Mouse (Mus musculus): ENCODE data around the gene Olfr914.

Gene Olfr914

DNA sequence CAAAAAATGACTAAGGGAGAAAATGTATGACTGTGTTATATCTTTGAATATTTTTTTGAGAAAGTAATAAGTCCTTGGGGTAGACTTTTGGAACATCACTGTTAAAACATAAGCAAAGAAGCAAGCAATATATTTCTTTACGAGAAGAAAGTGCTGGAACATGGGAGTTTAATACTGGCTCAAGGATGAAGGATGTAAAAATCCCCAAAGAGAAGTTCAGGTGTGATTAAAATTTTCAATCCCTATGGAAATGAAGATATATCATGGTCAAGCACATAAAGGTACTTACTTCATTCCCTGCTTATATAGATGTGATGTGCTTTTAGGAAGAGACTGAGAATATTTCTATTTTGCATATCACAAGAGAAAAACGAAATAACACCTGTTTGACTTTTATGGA, at the start of gene Olfr914:
Gene Olfr914, plus strand, starts transcription at position 301 of the 400 bp plus-strand sequence.
- no peak for DNase-seq

DNA sequence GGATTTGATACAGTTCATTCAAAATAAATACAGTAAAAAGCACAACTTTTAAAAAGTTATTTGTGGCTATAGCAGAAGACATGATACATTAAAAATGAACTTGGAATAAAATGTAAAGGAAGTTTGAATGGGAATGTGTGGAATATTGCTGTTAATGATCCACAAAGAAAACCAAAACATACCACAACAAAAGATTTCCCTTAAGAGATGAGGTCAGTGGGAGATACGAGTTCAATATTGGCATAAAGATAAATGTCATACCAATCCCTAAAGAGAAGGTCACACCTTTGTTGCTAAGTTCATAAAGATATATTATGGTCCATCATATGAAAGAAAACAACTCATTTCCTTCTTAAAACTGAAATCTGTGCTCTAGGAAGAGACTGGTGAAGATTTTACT, 25.0 kb upstream of the Olfr914 start, which contains the start of gene Olfr912:
Gene Olfr912, plus strand, starts transcription at position 301 of the 400 bp plus-strand sequence.
- DNase-seq = no peak

DNA sequence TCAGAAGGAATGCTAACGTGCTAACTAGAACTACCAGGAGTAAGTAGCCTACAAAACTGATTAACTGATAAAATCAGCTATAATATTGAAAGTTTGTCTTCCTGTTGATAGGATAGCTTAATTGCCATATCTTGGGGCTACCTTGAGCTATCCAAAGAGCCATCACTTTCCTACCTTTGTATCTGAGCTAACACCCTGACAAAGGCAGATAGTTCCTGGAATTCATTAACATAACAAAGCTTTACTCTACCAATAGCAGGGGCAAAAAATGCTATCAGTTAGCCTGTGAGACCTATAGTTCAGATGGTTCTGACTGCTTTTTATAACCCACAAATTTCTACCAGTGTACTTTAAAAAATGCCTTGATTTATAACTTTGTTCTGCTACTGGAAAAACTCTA, 13.8 kb upstream of the Olfr914 start:
- DNase-seq = no peak

DNA sequence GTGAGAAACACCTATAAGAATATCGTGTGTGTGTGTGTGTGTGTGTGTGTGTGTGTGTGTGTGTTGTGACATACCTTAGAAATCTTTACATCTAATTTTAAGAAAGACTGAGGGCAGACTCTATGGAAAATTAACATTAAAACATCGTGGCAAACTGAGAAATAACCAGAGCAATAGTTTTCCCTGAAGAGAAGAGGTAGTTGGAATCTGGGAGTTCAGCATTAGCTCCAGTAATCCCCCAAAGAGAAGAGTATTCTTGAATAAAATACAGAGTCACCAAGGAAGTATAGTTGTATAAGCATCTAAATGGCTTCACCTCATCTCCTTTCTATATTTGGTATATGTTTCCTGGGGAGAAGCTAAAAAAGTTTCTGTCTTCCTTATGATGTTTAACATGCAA, 12.4 kb upstream of the Olfr914 start, which contains the start of gene Olfr913:
Gene Olfr913, plus strand, starts transcription at position 301 of the 400 bp plus-strand sequence.
- DNase-seq = no peak

DNA sequence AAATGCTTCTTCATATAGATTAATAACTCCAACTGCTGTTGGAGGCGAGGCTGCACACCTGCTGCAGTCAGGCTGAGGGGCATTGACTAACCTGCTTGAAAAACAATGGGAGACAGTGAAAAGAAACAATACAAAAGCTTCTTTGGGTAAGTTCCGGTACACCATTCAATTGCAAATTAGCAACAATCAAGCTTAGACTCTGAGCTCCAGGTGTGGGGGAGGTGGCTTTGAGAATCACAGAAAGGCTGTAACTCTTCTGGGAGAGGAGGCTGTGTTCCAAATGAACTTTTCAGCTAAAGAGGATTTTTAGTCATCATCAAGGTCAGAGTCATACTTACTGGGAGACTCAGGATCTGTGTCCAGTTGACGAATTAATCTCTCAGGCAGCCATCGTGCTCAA, 27.5 kb downstream of the Olfr914 start:
- no peak for DNase-seq

DNA sequence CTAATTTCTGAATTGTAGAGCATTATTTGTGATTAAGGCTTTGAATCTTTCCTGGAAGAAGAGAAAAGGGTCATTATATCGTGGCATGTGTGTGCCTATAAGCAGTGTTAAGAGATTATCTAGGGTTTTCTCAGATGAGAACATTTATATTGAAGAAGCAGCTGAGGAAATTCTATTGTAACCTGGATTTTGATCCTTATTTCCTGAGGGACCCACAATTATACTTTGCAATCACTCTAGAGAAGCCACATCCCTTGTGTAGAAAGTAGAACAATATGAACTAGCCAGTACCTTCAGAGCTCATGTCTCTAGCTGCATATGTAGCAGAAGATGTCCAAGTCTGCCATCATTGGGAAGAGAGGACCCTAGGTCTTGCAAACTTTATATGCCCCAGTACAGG, 54.9 kb downstream of the Olfr914 start, which contains the start of gene Olfr916:
Gene Olfr916, minus strand, starts transcription at position 101 of the 400 bp plus-strand sequence.
- no peak for DNase-seq

All from thymus, postnatal 25 days (tissue).